Mouse (Mus musculus): ENCODE measurements around the gene Olfr341. TPM values are rescaled to one million over a fixed set of nuclear protein-coding genes. Genes with fewer than 3 reads are reported as not detected.

Olfr341 gene
- not detected in 2 replicates for polyA plus RNA-seq (2012; ENCODE audit: insufficient read depth, insufficient read length, missing spikeins)

GRCm38 (mm10) chr2:36482368-36482767 is at the start of gene Olfr341:
TSS of gene Olfr341 (minus strand) at chr2:36482468.
- H3K4me3 ChIP-seq (ENCODE audit: insufficient read depth, low read depth, low read length), result no peak within 1 kb of the TSS
- H3K4me1 ChIP-seq (ENCODE audit: control insufficient read depth, insufficient read depth, insufficient read length, low read length), result no peaks in the 10 kb centered on the region

GRCm38 (mm10) chr2:36524698-36525097 is 42.4 kb upstream of the Olfr341 start, which contains the start of gene Olfr342:
TSS of gene Olfr342 (plus strand) at chr2:36524998.
- H3K27ac ChIP-seq (replicated peaks; ENCODE audit: low read depth, low read length), result no peak within 1 kb of the TSS
- no peak within 1 kb of the TSS for H3K4me3 ChIP-seq (ENCODE audit: insufficient read depth, low read depth, low read length)
- H3K4me1 ChIP-seq (ENCODE audit: control insufficient read depth, insufficient read depth, insufficient read length, low read length), result no peaks in the 10 kb centered on the region

More at GRCm38 (mm10) chr2:36482368-36482767, at the start of gene Olfr341:
- no peak within 1 kb of the TSS for H3K27ac ChIP-seq (replicated peaks; ENCODE audit: low read depth, low read length)

- H3K4me3 ChIP-seq (ENCODE audit: insufficient read depth, low read depth, low read length), result no peak overlapping the region
- no peaks in the 10 kb centered on the region for H3K4me1 ChIP-seq (ENCODE audit: control insufficient read depth, insufficient read depth, insufficient read length, low read length)
- no peak overlapping the region for H3K27ac ChIP-seq (replicated peaks; ENCODE audit: low read depth, low read length)
Observed at GRCm38 (mm10) chr2:36473634-36474033, 8.6 kb downstream of the Olfr341 start.

GRCm38 (mm10) chr2:36452287-36452686 is 30.0 kb downstream of the Olfr341 start, which contains the start of gene Olfr340:
TSS of gene Olfr340 (plus strand) at chr2:36452587.
- no peak within 1 kb of the TSS for H3K27ac ChIP-seq (replicated peaks; ENCODE audit: low read depth, low read length)
- no peak within 1 kb of the TSS for H3K4me3 ChIP-seq (ENCODE audit: insufficient read depth, low read depth, low read length)
- no peaks in the 10 kb centered on the region for H3K4me1 ChIP-seq (ENCODE audit: control insufficient read depth, insufficient read depth, insufficient read length, low read length)

Other genes starting within 250 kb of the Olfr341 start
- not detected in 2 replicates for gene Olfr338, start 108.9 kb downstream of the Olfr341 start, polyA plus RNA-seq (2012; ENCODE audit: insufficient read depth, insufficient read length, missing spikeins)
- gene Olfr339, start 63.5 kb downstream of the Olfr341 start, polyA plus RNA-seq (2012; ENCODE audit: insufficient read depth, insufficient read length, missing spikeins), result not detected in 2 replicates
- not detected in 2 replicates for gene Olfr340, start 29.9 kb downstream of the Olfr341 start, polyA plus RNA-seq (2012; ENCODE audit: insufficient read depth, insufficient read length, missing spikeins)
- gene Olfr342, start 42.5 kb upstream of the Olfr341 start, polyA plus RNA-seq (2012; ENCODE audit: insufficient read depth, insufficient read length, missing spikeins), result not detected in 2 replicates
- gene Olfr344, start 84.2 kb upstream of the Olfr341 start, polyA plus RNA-seq (2012; ENCODE audit: insufficient read depth, insufficient read length, missing spikeins), result not detected in 2 replicates
- gene Olfr345, start 157.6 kb upstream of the Olfr341 start, polyA plus RNA-seq (2012; ENCODE audit: insufficient read depth, insufficient read length, missing spikeins), result not detected in 2 replicates
- not detected in 2 replicates for gene Olfr346, start 203.3 kb upstream of the Olfr341 start, polyA plus RNA-seq (2012; ENCODE audit: insufficient read depth, insufficient read length, missing spikeins)
- gene Olfr347, start 249.4 kb upstream of the Olfr341 start, polyA plus RNA-seq (2012; ENCODE audit: insufficient read depth, insufficient read length, missing spikeins), result not detected in 2 replicates

Data from brown adipose tissue, adult 24 weeks (tissue).